Mouse (Mus musculus) embryo, embryonic 9.5 days (tissue): Measurements from ENCODE around the gene Scgb1b20.
"Not testable (repeated sequence)": the region's sequence is repeated elsewhere in the genome, so short reads cannot be mapped to it uniquely, and the experiment has no call there.

Source experiments
- DNase-seq: peaks from one replicate; pipeline ENCODE4 v3.0.0-alpha.2; 2017; ENCODE audit errors: extremely low spot score

Gene Scgb1b20

GRCm38 (mm10) chr7:33372934-33373333 is at the start of gene Scgb1b20:
Scgb1b20 (plus strand) TSS chr7:33373234.
- not testable (repeated sequence) for DNase-seq

- not testable (repeated sequence) for DNase-seq
These were observed 6.8 kb upstream of the Scgb1b20 start, which contains the start of gene Scgb2b20 for GRCm38 (mm10) chr7:33366222-33366621. Scgb2b20 (minus strand) TSS chr7:33366322.

GRCm38 (mm10) chr7:33399749-33400148 is 26.7 kb downstream of the Scgb1b20 start:
- not testable (repeated sequence) for DNase-seq

- no peak for DNase-seq
These were observed 28.6 kb downstream of the Scgb1b20 start for GRCm38 (mm10) chr7:33401650-33402049.

- DNase-seq = not testable (repeated sequence)
These were observed 36.6 kb downstream of the Scgb1b20 start for GRCm38 (mm10) chr7:33409681-33410080.
